Mouse (Mus musculus) intestine, postnatal 0 days (tissue): Measurements from ENCODE around the gene Asic2. TPM values are rescaled to one million over a fixed set of nuclear protein-coding genes. Genes with fewer than 3 reads are reported as not detected.

Source experiments
- ATAC-seq: fragments of 200-750 bp; cut with Nextera tagmentation; 2 replicates; pipeline ENCODE4 v1.8.0; 2017; ENCODE audit warnings: mild to moderate bottlenecking, moderate TSS enrichment, moderate library complexity
- H3K27ac ChIP-seq: fragments of 300-500 bp; sonication (generic); 2 replicates; pipeline ENCODE4 v1.5.1; 2014; ENCODE audit warnings: mild to moderate bottlenecking, low read depth, low read length, moderate library complexity
- H3K27me3 ChIP-seq: fragments of 300-500 bp; sonication (generic); replicated peaks from 2 replicates; pipeline ENCODE4 v1.6.1; 2014; ENCODE audit warnings: low read length, mixed read lengths; ENCODE audit not compliant: control insufficient read depth, insufficient read depth
- H3K36me3 ChIP-seq: fragments of 300-500 bp; sonication (generic); 2 replicates; pipeline ENCODE4 v1.6.1; 2014; ENCODE audit warnings: mild to moderate bottlenecking, moderate library complexity; ENCODE audit not compliant: control insufficient read depth, insufficient read depth
- H3K4me1 ChIP-seq: fragments of 300-500 bp; sonication (generic); replicated peaks from 2 replicates; pipeline ENCODE4 v1.6.1; 2014; ENCODE audit warnings: antibody characterized with exemption, low read length, mixed read lengths; ENCODE audit not compliant: control insufficient read depth, insufficient read depth
- H3K4me2 ChIP-seq: fragments of 300-500 bp; sonication (generic); replicated peaks from 2 replicates; pipeline ENCODE4 v1.6.1; 2014; ENCODE audit warnings: low read depth, mild to moderate bottlenecking, moderate library complexity
- H3K4me3 ChIP-seq: fragments of 300-500 bp; sonication (generic); 2 replicates; pipeline ENCODE4 v1.5.1; 2014; ENCODE audit warnings: low read depth, low read length
- H3K9ac ChIP-seq: fragments of 300-500 bp; sonication (generic); 2 replicates; pipeline ENCODE4 v1.6.1; 2014; ENCODE audit warnings: mild to moderate bottlenecking, low read depth, low read length
- H3K9me3 ChIP-seq: fragments of 300-500 bp; sonication (generic); 2 replicates; pipeline ENCODE4 v1.6.1; 2016; ENCODE audit warnings: mixed run types; ENCODE audit not compliant: control insufficient read depth
- CTCF ChIP-seq: sonication (generic); IDR thresholded peaks from 2 replicates; pipeline ENCODE4 v1.5.1; 2016; ENCODE audit warnings: low read depth, mild to moderate bottlenecking, control low read depth, antibody characterized with exemption, moderate library complexity
- whole genome bisulfite sequencing: fragments of 180-500 bp; shearing (Covaris S2); extraction: QIAGEN DNeasy Blood & Tissue Kit; methylation state at CpG from one replicate; pipeline ENCODE4 v1.1.7; 2014; 5-methylcytosine and 5-hydroxymethylcytosine counted together
- polyA plus RNA-seq: library from polyadenylated mRNA; unstranded; fragments of >200 nt; fragmentation: Nextera tagmentation; extraction: Ambion mirVana; gene quantifications from 2 replicates; pipeline ENCODE4 v1.2.1, GENCODE M21; 2015

The Asic2 gene
- polyA plus RNA-seq, 1 experiment from 2014 or later, result 0.55 TPM

- no peak for ATAC-seq
- no peak for TF ChIP-seq CTCF
- no peaks in the 10 kb centered on the region for H3K27me3 ChIP-seq
- H3K9ac ChIP-seq, result no peak overlapping the region
- no peaks in the 10 kb centered on the region for H3K4me1 ChIP-seq
- no peaks in the 10 kb centered on the region for H3K9me3 ChIP-seq
- H3K4me3 ChIP-seq, result no peak overlapping the region
- H3K4me2 ChIP-seq, result no peak overlapping the region
- H3K36me3 ChIP-seq, result no peaks in the 10 kb centered on the region
- WGBS, result 91% methylated on average over 3 of the region's 3 CpGs
- H3K27ac ChIP-seq, result no peak overlapping the region
Measured at GRCm38 (mm10) chr11:80895853-80896252, 1072.4 kb downstream of the Asic2 start.

GRCm38 (mm10) chr11:80889336-80890063, 1078.8 kb downstream of the Asic2 start:
- no peak for ATAC-seq
- TF ChIP-seq CTCF, result no peak
- Histone ChIP-seq H3K9me3 (no peaks in the 10 kb centered on the region), H3K27me3 (no peaks in the 10 kb centered on the region), H3K27ac (no peak overlapping the region), H3K4me3 (no peak overlapping the region), H3K36me3 (no peaks in the 10 kb centered on the region), H3K9ac (no peak overlapping the region), H3K4me2 (no peak overlapping the region), H3K4me1 (no peaks in the 10 kb centered on the region)
- WGBS, result 19% methylated on average over 7 of the region's 7 CpGs

GRCm38 (mm10) chr11:80887021-80887420, 1081.2 kb downstream of the Asic2 start:
- no peak for ATAC-seq

DNA sequence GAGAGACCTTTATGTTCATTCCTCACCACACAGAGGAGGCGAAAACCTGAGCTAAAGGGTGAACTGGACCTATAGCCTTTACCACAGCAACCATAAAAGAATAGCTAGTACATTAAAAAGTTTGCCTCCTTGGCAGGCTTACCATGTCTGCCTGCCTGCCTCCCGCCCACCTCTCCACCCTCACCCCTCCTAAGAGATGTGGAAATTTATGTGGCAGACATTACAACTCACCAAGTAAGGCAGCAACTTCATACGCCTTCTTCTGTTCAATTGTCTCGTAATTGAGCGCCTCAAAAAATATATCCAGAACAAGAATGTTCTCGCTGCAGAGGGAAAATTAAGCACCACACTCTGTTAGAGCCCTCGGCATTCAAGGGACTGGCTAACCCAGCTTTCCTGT, 1081.9 kb downstream of the Asic2 start:
- no peaks in the 10 kb centered on the region for H3K4me1 ChIP-seq
- no peak overlapping the region for H3K27ac ChIP-seq
- no peak overlapping the region for H3K9ac ChIP-seq
- no peaks in the 10 kb centered on the region for H3K27me3 ChIP-seq
- H3K4me2 ChIP-seq, result no peak overlapping the region
- no peak for ATAC-seq
- WGBS, result 76% methylated on average over 7 of the region's 7 CpGs
- no peaks in the 10 kb centered on the region for H3K36me3 ChIP-seq
- no peaks in the 10 kb centered on the region for H3K9me3 ChIP-seq
- TF ChIP-seq CTCF, result no peak
- no peak overlapping the region for H3K4me3 ChIP-seq

More at GRCm38 (mm10) chr11:80887021-80887420, 1081.2 kb downstream of the Asic2 start:
- Histone ChIP-seq H3K27ac (no peak overlapping the region), H3K9me3 (no peaks in the 10 kb centered on the region), H3K27me3 (no peaks in the 10 kb centered on the region), H3K36me3 (no peaks in the 10 kb centered on the region), H3K4me2 (no peak overlapping the region), H3K4me3 (no peak overlapping the region), H3K4me1 (no peaks in the 10 kb centered on the region), H3K9ac (no peak overlapping the region)
- no peak for TF ChIP-seq CTCF
- 61% methylated on average over 3 of the region's 3 CpGs for WGBS

- Histone ChIP-seq H3K27ac (no peak overlapping the region), H3K4me2 (no peak overlapping the region), H3K27me3 (no peaks in the 10 kb centered on the region), H3K4me1 (no peaks in the 10 kb centered on the region), H3K9me3 (no peaks in the 10 kb centered on the region), H3K36me3 (no peaks in the 10 kb centered on the region), H3K4me3 (no peak overlapping the region), H3K9ac (no peak overlapping the region)
- 79% methylated on average over 6 of the region's 6 CpGs for WGBS
- TF ChIP-seq CTCF, result no peak
- no peak for ATAC-seq
Measured at GRCm38 (mm10) chr11:80884521-80885231, 1083.6 kb downstream of the Asic2 start.

DNA sequence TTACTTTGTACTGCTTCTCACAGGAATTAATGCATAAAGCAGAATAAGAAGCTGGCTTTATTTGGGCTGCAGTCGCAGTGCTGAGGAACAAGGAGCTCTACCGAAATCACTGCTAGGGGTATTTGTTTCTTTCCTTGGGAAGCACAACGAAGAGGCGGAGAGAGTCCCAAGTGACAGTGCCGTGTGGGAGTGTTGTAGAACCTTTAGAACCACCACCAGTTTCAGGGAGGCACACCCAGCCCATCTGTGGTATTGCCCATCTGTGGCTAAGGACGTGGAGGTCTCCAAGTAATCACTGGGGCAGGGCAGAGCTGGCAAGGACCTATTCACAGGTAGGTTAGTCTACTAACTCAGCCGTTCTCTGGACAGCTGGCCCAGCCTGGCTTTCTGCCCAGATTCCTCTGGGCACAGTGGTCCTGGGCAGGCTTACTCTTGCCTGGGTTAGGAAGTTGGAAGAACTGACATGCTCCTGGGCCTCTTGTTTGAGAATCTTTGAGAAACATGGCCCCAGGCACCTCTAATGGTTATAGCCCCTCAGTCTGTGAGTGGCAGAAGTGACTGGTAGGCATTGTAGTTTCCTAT, 1085.9 kb downstream of the Asic2 start:
- Histone ChIP-seq H3K4me2 (no peak overlapping the region), H3K9me3 (no peaks in the 10 kb centered on the region), H3K9ac (no peak overlapping the region), H3K4me3 (no peak overlapping the region), H3K36me3 (no peaks in the 10 kb centered on the region), H3K27ac (no peak overlapping the region), H3K4me1 (no peaks in the 10 kb centered on the region), H3K27me3 (no peaks in the 10 kb centered on the region)
- TF ChIP-seq CTCF, result no peak
- WGBS, result 78% methylated on average over 7 of the region's 7 CpGs
- no peak for ATAC-seq
